Mouse (Mus musculus): Measurements from ENCODE around the gene Igsf8.
A peak's percentile ranks its signal among the peaks of the same experiment; 100 is the strongest.

The Igsf8 gene

DNA sequence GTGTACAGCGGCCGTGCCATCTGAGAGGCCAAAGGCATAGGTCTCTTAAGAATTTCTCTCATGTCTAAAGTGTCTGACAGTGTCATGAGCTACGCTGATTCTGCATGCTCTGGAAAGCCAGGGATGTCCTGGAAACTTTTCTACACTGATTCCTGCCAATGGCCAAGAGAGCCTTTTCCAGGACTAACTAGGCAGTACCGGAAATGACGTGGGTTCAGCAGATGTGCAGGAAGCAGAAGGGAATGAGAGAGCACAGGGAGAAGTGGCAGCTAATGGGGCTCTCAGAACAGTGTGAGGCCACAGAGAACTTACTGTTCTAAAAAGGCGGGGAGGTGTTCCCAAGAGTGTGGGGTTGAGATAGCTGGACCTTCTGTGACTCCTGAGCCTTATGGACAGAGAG, 11.9 kb downstream of the Igsf8 start:
- DNase-seq (ENCODE audit: extremely low read depth, low read depth), result no peak

DNA sequence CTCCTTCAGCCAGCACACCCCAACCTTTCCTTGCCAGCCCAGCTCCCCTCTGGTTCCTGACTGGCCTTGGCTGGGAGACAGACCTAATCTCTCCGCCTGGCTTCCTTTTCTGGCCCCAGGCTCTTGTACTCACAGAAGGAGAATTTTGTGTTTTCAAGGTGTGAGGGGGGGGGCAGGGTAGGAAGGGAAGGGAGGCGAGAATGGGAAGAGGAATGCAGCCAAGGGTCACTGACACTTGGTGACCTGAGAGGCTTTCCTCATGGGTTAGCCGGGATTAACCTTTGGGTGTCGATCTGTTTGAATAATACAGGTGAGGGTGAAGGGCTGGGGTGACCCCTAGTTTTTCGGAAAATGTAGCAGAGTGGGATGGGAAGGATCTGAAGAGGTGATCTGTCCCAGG, 12.7 kb downstream of the Igsf8 start:
- DNase-seq (ENCODE audit: extremely low read depth, low read depth), result no peak

DNA sequence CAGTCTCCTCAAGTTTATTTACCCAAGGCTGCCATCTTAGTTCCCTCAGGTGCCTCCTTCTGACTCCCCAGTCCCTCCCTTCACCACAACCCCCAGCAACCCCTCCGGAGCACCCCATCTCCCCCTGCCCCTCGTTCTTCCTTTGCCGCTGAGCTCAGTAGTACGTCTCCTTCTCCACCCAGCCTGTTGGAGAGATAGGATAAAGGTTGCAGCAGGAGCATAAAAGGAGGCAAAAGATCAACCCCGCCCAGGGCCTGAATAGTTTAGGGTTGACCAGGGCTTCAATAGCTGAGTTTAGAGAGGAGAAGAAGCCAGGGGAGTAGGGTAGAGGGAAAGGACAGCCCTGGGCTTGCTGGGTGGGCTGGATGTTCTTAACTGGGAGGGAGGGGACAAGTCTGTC, 13.1 kb downstream of the Igsf8 start:
- DNase-seq (ENCODE audit: extremely low read depth, low read depth), result no peak

DNA sequence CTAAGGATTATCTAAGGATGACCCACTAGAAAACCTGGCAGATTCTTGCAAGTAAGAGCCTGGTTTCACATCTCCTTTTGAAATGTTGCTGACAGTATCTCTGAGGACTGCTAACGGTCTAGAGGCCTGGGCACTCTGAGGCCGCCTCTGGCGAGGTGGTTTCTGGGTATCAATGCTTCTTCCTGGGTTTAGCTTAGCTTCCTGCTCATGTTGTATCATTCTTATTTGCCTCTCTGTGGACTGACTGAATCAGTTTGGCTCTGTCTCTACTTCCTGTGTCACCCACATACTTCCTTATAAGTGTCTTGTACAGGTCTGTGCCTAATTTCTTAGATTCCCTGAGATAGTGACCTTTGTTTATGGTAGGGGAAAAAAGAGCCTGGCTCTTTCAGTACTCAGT, 15.7 kb downstream of the Igsf8 start:
- peak; percentile 56 for DNase-seq (ENCODE audit: extremely low read depth, low read depth)

DNA sequence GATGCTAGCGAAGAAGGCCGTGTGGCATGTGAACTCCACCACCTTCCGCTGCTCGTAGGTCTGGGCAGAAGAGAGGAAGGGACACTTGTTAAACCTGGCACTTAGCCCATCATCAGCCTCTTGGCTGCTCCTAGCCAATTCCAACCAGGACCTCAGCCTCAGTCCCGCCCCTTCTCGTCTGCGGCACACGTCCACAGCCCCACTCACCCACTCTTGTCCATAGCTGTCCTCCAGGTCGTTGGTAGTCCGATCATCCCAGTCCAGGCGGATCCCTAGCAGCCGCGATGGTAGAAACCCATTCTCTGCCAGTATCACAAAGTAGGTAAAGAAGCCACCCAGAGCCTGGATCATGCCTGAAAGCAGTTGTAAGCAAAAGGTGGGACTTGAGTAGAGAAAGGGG, 16.9 kb downstream of the Igsf8 start:
- DNase-seq (ENCODE audit: extremely low read depth, low read depth), result no peak

DNA sequence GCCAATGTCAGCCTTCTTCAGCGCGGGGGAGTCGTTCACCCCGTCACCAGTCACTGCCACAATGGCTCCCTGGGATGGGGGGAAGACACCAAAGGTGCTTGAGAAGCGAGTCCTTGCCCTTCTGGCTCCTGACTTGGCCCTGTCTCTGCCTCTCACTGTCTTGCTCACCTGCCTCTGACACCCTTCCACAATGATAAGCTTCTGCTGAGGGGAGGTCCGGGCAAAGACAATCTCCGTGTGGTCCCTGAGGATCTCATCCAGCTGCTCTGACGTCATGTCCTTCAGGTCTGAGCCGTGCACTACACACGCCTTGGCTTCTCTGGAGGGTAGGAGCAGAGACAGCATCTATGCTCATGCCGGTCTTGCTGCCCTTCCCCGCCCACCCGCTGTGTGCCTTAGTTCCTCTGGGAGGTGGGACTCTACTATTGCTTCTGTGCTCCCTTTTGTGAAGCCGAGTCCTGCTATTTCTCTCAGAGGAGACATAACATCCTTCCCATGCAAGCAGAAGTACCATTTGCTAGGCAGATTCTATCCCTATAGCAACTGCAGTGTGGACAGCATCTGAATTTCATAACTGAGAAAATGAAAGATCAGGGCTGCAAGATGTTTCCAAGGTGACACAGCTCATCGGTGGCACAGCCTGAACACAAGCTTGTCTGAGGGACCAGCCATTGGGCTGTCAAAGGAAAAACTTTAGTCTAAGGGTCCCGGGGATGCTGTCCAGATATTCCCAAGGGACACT, 18.5 kb downstream of the Igsf8 start:
- DNase-seq (ENCODE audit: extremely low read depth, low read depth), result no peak

DNA sequence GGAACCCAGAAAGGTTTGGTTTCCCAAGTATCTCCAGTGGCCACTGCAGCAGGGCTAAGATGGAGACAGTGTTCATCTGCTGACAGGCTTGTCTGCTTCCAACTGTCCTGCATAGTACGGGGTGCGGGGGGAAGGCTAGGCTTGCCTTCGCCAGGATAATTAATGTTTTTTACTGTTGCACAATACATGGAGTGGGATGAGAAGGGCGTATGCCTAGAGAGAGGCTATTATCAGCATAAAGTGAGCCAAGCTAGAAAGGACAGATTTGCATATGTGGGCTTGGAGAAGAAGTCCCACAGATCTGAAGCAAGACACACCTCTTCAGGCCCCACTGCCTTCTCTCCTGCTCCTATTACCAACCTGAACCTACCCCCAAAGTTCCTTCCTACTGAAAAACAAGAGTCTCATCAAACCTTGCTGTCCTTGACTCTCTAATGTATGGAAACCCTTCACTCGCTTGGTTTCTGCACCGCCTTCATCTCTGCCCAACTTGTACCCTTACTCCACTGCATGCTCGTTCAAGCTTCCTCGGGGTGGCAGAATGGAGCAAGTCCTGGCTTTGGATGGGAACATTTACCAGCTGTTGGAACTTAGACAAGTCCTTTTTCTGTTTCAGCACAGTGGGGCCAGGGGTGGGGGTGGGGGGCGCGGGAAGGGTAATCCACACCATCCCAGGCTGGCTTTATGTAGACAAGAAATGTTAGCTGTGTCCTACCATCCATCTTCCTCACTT, 20.2 kb downstream of the Igsf8 start:
- no peak for DNase-seq (ENCODE audit: extremely low read depth, low read depth)

DNA sequence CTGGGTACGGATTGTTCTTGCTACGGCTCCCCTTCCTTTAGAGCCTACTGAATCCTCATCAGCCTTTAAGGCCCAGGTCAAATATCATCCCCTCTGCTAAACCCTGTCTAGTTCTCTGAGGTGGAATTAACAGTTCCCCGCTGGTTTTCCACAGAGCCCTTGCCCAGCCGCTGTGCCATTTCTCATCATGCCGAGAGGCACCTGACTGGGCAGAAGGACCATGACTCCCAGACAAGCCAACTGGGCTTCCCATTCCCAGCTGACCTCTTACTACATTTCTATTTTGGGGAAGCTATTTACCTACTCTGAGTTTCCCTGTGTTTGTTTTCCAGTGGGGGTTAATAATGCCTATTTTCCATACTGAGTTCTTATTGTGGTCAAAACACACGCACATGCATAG, 21.6 kb downstream of the Igsf8 start:
- no peak for DNase-seq (ENCODE audit: extremely low read depth, low read depth)

DNA sequence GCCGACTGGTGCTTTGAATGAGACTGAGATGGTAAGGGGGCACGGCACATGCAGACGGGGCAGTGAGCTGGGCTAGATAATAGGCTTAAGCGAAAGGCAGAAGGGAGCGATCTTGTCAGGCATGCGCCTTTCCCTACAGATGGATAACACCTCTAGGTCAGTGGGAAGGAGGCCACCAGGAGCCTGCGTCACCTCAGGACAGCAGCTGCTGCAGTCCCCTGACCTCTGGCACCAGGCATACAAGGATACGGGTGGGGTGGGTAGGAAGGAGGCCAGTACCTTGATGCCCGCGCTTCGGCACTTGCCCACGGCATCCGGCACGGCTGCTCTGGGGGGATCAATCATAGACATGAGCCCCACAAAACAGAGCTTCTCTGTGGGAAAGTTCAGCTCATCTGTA, 22.8 kb downstream of the Igsf8 start:
- DNase-seq (ENCODE audit: extremely low read depth, low read depth), result no peak

DNA sequence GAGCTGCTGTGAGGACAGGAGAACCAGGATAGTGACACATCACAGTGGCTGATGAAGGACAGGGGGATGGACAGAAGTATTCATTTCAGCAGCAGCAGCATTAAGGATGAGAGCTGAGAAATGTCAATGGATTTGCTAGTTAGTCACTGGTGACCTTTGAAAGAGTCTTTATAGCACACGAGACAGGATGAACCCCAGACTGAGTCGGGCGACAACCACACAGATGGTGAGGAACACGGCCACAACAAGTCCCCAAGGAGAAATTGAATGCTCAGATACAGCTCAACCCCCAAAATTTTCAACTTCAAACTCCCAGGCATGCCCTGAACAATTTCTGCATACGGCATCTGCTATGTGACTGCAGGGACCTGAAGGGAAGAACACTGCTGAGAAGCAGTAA, 25.3 kb downstream of the Igsf8 start:
- DNase-seq (ENCODE audit: extremely low read depth, low read depth), result no peak

DNA sequence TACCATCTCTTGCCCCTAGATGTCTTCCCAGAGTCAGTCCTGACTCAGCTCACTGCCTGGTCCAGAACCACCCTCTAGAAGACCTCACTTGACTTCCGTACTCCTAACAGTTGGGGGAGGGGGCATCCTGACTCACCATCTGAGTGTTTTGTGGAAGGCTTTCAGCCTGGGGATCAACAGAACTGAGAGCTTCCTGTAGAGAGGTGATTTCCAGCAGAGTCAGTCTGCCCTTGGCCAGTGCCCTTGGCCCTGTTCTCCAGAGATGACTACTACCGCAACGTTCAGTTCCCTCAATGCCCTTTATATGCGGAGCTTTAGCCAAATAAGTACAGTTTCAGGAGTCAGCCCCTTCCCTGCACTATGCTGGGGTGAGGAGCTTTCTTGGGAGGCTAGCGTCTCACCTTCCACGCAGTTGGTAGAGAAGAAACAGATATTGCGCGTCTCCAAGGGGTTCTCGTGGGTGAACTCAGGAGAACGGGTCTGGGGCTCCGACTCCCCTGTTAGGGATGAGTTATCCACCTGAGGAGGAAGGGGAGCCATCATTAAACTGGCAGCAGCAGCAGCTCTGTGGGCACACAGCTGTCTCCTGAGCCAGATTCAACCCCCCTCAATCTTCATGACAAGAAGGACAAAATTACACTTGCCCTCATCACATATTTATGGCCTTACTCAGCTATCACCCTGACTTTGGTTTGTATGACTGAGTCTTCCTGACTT, 27.6 kb downstream of the Igsf8 start:
- DNase-seq (ENCODE audit: extremely low read depth, low read depth), result no peak

DNA sequence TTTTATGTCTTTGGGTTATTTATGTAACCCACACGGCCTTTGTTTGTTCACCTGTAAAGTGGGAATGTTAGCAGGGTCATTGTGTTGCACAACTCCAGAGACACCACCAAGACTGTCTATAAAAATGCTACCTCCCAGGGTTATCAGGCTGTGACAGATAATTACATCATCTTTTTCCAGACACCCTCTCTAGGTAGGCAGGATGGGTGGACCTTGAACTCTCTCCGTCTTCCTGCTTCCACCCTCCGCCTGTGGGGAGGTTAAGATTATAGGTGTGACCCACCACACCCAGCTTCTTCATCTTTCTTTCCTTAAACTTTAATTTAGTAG, 28.1 kb downstream of the Igsf8 start:
- no peak for DNase-seq (ENCODE audit: extremely low read depth, low read depth)

DNA sequence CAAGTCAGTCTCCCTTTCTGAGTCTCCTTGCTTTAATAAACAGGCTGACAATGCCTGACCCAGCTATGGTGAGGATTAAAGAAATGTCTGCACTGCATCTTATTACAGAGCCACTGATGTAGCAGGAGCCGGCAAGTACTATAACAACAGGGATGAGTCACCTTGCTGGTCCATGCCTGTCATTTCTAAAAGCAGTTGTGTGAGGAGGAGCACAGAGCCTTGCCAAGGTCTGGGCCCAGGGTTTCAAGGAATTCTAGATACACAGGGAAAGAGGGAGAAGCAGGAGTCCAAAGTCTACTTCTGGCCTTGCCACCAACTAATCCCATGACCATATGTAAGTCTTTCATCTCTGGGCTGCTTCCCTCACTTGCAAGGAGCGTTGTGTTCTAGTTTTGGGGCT, 31.4 kb downstream of the Igsf8 start:
- DNase-seq (ENCODE audit: extremely low read depth, low read depth), result no peak

DNA sequence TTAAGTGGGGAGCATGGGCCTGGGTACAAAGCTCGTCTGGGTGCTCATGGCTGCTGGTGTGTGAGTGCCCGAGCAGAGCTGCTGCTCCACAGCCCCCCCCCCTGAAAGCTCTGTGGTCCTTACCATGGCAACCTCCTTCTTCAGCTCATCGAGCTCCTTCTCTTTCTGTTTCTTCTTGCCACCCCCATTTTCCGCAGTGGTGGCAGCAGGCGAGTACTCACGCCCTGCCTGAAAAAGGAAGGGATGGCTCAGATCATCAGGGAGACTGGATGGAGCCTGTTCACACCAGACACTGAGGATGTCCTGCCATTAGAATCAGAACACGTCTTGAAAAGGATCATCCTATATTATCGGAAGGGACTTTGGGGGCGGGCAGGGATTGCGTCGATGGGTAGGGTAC, 32.0 kb downstream of the Igsf8 start:
- DNase-seq (ENCODE audit: extremely low read depth, low read depth), result no peak

DNA sequence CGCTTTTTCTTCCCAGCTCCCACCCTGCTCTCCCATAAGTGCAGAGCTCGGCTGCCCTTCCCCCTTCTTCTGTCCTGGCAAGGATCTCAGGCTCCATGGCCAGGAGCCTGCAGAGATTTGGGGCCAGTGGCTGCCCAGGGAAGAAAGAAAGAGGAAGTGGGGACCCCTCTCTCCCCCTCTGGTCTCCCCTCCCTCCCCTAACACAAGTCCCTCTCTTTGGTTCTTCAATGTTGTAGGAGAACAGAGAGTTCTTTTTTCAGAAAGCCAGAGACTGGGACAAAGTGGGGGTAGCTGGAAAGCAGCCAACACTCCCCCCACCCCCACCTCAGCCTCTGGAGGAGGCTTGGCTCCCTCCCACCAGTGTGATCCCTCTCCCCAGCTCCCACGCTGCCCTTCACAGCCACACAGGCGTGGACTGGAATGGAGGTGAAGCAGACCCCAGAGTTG, 34.3 kb downstream of the Igsf8 start:
- no peak for DNase-seq (ENCODE audit: extremely low read depth, low read depth)

DNA sequence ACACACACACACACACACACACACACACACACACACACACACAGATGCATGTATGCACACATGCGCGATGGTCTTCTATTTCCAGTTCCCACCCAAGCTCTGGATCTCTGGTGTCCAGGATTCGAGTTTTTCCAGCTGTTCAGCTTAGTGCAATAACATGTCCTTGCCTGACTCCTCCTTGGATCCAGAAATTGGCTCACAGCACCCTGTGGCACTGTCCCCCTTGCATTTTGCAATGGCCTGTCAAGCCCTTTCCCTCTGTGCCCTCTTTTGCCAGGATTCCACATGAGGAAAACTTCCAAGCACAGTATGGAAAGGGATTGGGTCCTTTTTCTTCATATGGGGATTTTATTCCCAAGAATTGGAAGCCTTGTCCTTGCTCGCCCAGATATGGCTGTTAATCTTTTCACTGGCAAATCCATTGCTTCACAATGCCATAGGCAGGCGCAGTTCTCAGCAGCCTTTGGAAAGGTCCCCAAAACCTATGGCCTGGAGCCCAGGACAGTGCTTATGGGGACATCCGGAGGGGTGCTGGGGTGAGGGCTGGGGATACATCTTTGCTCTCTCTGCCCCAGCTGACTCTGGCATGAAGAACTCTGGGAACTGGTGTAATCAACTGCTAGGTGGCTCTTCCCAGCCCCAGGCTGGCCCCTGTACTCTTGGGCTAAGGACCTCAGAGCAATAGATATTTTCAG, 35.5 kb downstream of the Igsf8 start:
- DNase-seq (ENCODE audit: extremely low read depth, low read depth), result no peak

DNA sequence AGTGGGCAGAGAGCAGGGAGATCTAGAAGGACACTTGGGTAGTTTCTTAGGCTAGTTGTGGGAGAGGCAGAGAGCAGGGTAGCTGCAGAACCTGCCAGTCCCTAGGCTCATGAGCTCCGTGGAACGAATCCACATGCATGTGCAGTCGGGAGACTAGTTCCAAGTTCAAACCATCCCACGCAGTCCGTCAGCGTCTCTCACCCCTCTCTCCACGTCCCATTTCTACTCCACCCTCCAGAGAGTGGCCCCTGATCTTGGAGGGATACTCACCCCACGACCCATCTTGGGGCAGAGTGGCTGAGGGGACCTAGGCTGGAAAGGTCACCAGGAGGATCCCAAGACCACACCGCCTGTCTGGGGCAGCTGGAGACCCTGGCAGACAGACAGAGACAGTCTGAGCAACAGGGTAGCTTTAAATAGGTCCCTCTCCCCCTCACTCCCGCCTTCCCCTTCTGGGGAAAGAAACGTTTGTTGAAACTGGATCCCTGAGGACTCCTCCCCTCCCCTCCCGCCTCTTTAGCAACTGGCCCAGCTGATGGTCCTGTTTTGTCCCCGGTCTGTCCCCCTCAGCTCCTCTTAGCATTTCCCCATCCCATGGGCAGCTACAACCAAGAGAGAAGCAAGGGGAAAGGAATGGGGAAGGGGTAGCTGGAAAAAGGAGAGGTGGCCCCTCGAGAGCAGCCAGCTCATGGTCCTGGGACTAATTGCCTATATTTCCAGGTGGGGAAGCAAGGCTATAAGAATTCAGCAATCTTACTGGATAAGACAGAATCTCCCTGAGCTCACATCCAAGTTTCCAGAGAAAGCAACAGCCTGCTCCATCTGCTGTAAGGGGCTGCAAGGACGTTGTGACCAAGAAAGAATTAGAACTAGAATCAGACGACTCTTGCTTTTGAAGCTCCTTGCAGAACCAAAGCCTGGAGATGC, 36.4 kb downstream of the Igsf8 start, which contains the start of gene Atp1a2:
Gene Atp1a2, minus strand, starts transcription at position 454 of the 927 bp plus-strand sequence.
- DNase-seq (ENCODE audit: extremely low read depth, low read depth), result no peak

DNA sequence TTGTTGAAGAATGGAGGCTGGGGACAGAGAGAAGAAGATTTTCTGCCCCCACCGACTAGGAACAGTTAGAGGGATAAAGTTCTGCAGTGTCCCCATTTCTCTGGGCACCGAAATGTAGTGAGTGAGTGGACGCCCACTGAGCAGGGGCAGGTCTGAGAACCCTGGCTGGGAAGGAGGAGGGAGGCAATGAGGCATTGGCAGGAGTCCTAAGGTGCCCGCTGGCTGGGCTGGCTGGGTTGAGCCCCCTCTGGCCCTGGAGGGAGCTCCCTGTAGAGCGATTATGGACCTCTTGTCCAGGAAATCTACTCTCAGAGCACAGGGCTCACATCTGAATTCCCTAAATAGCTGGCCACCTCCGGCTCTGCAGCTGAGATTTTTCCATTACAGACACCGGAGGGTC, 38.1 kb downstream of the Igsf8 start:
- DNase-seq (ENCODE audit: extremely low read depth, low read depth), result no peak

DNA sequence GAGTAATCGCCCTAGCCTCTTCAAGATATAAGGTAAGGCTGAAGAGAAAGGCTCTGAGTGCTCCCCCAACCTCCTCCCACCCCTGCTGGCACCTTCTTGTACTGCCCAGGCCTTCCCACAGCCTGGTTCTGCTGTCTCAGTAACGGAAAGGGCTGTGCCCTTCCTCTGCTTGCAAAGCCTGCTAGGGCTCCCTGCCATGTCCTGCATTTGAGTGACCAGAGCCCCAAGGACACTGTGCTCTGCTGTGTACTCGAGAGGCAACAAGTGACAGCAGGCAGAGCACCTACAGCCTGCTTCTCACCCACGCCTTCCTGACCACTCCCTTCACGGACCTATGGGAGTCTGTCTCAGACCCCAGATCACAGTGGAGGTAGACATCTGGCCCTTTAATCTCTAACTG, 38.8 kb downstream of the Igsf8 start:
- no peak for DNase-seq (ENCODE audit: extremely low read depth, low read depth)

DNA sequence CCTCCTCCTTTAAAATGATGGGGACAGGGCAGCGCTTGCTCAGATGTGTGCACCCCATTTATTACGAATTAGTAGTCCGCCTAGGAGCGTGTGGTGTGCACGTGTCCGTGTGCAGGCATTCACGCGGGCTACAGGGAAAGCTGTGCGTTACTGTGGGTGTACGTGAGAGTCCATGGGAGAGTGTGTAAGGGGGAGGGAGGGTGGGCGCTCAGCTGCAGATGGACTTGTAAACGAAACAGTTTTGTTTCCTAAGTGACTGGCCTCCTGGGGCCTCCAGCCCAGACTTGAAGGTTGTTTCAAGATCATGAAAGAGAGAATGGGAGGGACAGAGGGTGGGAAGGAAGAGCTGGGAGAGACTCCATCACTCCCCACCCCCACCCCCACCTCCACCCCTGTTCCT, 39.7 kb downstream of the Igsf8 start:
- DNase-seq (ENCODE audit: extremely low read depth, low read depth), result no peak

DNA sequence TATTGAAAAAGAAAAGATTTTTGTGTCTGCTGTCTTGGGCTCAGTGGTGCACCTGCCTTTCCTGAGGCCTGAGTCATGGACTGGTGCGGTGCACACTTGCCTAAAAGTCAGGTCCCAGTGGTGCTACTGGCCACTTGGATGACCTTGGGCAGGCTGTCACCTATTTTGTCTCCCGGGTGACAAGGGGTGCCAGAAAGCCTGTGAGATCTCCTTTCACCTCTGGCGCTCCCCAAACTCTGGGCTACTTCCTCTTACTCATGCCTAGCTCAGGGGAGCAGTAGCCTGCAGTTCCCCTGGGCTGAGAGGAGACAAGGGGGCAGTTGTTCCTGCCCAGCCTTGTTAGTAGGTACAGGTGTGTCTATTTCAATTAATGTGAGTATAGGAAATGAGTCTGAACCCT, 40.9 kb downstream of the Igsf8 start:
- no peak for DNase-seq (ENCODE audit: extremely low read depth, low read depth)
